Mouse (Mus musculus) ES-Bruce4 (cell line): Measurements from ENCODE around the gene Fbrs. TPM values are rescaled to one million over a fixed set of nuclear protein-coding genes. Genes with fewer than 3 reads are reported as not detected.

ENCODE experiments used
- H3K27ac ChIP-seq: 2 replicates; pipeline ENCODE4 v1.5.1; 2012; ENCODE audit warnings: low read length, inconsistent platforms; ENCODE audit not compliant: insufficient read depth
- H3K27me3 ChIP-seq: 2 replicates; pipeline ENCODE4 v1.6.1; 2012; ENCODE audit warnings: mild to moderate bottlenecking, low read length, inconsistent platforms; ENCODE audit not compliant: control insufficient read depth, poor library complexity, insufficient read depth, severe bottlenecking
- H3K36me3 ChIP-seq: 2 replicates; pipeline ENCODE4 v1.6.1; 2012; ENCODE audit warnings: inconsistent platforms, mild to moderate bottlenecking, low read length, moderate library complexity; ENCODE audit not compliant: control insufficient read depth, poor library complexity, insufficient read depth, severe bottlenecking
- H3K4me1 ChIP-seq: one replicate; pipeline ENCODE4 v1.8.1; 2011; ENCODE audit warnings: low read length; ENCODE audit not compliant: control insufficient read depth, insufficient read depth
- H3K4me3 ChIP-seq: 2 replicates; pipeline ENCODE4 v1.5.1; 2011; ENCODE audit warnings: low read depth, mild to moderate bottlenecking, low read length
- H3K9ac ChIP-seq: 2 replicates; pipeline ENCODE4 v1.6.1; 2012; ENCODE audit warnings: low read depth, mild to moderate bottlenecking, inconsistent platforms; ENCODE audit not compliant: poor library complexity, severe bottlenecking
- H3K9me3 ChIP-seq: replicated peaks from 2 replicates; pipeline ENCODE4 v1.6.1; 2012; ENCODE audit warnings: mild to moderate bottlenecking, low read length, inconsistent platforms; ENCODE audit not compliant: control insufficient read depth, poor library complexity, insufficient read depth, severe bottlenecking
- CTCF ChIP-seq: IDR thresholded peaks from one replicate; pipeline ENCODE4 v1.8.1; 2011; ENCODE audit warnings: low read depth, low read length
- EP300 ChIP-seq: IDR thresholded peaks from 2 replicates; pipeline ENCODE4 v1.6.1; 2011; ENCODE audit warnings: low read depth, low read length; ENCODE audit not compliant: insufficient read depth
- POLR2A ChIP-seq: IDR thresholded peaks from one replicate; pipeline ENCODE4 v1.8.1; 2011; ENCODE audit warnings: low read length; ENCODE audit not compliant: insufficient read depth
- polyA plus RNA-seq: library from polyadenylated mRNA; stranded (reverse); fragments of >200 nt; gene quantifications from 2 replicates; pipeline ENCODE4 v1.2.4, GENCODE M21; 2011; ENCODE audit warnings: low read depth; ENCODE audit not compliant: missing spikeins, insufficient read depth, insufficient read length

Fbrs gene
- polyA plus RNA-seq, 1 experiment = 21.8 TPM

DNA sequence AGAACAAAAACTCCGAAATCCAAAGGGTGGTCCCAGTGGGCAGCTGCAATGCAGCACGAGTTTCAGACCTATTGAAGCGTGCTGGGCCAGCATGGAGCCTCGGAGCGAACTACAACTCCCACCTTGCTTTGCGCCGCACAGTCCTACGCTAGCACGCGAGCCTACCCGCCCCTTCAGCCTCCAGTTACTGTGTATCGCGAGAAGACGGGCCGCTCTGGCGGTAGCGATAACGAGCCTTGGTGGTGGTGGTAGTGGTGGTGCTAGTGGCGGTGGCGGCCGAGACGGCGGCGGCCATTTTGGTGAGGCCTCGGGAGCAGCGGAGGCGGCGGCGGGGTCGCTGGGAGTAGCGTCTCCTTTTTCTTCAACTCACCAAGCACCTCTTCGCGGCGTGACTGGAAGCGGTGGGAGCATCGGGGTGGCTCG, 32.8 kb downstream of the Fbrs start, which contains the start of gene Srcap:
Gene Srcap (plus strand): TSS at position 176 of the 423 bp plus-strand sequence.
- H3K4me3 ChIP-seq = peak within 1 kb of the TSS; percentile 65
- H3K36me3 ChIP-seq = peaks cover 10% of the 10 kb centered on the region
- H3K9ac ChIP-seq = peak within 1 kb of the TSS; percentile 85
- no peaks in the 10 kb centered on the region for H3K27me3 ChIP-seq
- no peaks in the 10 kb centered on the region for H3K9me3 ChIP-seq
- H3K4me1 ChIP-seq = peaks cover 2% of the 10 kb centered on the region
- H3K27ac ChIP-seq = peak within 1 kb of the TSS; percentile 76
- TF ChIP-seq CTCF (no peak), EP300 (peak; percentile 49; the same call in 1 of the 2 replicates), POLR2A (peak; percentile 83)

DNA sequence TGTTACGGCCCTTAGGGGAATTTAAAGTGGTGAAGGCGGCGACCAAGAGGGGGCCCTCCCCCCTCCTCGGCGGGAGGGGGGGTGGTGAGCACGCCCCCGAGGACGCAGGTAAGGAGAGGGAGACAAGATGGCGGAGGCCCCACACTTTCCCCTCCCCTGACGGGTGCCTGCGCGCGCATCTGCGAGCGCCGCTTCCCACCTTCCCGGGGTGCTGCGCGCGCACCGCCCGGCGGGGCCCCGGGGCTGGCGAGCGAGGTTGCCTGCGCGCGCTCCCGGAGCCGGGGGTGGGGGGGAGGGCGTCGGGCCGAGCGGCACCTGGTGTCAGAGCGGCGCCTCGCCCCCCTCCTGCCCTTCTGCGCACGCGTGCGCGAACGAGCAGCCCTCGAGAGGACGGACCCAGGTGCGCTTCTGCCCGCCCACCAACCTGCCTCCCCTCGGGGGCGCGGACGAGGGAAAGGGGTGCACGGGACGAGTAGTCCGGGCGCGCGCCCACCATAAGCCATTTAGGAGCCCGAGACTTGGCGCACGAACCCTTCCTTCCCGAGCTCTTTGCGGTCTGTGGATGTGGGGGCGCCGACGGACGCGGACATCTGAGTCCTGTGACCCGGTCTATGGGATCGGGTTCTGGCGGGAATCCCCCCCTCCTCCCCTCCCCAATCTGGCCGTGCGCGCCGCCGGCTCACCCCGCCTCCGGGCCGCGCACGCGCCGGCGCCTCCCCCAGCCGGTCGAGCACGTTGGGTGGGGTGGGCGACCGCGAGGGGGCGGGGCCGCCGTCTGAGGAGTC, 33.4 kb downstream of the Fbrs start:
- TF ChIP-seq EP300 = 0 out of 2 replicates have a peak, but pooled peaks have one; percentile 3
- no peak for TF ChIP-seq CTCF
- TF ChIP-seq POLR2A = no peak

DNA sequence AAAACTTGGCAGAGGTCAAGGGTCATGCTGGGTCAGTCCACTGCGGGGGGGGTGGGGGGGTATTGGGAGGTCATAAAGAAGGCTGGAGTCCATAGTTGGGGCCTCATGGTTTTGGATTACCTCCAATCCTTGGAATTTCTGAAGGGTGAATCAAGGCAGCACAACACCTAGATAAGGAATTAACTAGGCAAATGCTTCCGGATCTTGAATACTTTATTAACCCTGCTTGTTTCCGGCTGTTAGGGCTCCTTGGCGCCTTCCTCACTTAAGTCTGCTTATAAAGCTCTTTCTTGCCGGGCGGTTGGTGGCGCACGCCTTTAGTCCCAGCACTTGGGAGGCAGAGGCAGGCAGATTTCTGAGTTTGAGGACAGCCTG, 34.0 kb downstream of the Fbrs start:
- Histone ChIP-seq H3K27me3 (no peaks in the 10 kb centered on the region), H3K9me3 (no peaks in the 10 kb centered on the region), H3K9ac (peak overlapping the region; percentile 85), H3K27ac (peak overlapping the region; percentile 70), H3K36me3 (peaks cover 21% of the 10 kb centered on the region), H3K4me1 (peaks cover 2% of the 10 kb centered on the region), H3K4me3 (peak overlapping the region; percentile 61)
- no peak for TF ChIP-seq EP300
- TF ChIP-seq POLR2A = no peak
- no peak for TF ChIP-seq CTCF

More for the DNA sequence above, 33.4 kb downstream of the Fbrs start:
- Histone ChIP-seq H3K27ac (peak overlapping the region; percentile 76), H3K36me3 (peaks cover 16% of the 10 kb centered on the region), H3K27me3 (no peaks in the 10 kb centered on the region), H3K4me3 (peak overlapping the region; percentile 65), H3K4me1 (peaks cover 2% of the 10 kb centered on the region), H3K9ac (peak overlapping the region; percentile 85), H3K9me3 (no peaks in the 10 kb centered on the region)

DNA sequence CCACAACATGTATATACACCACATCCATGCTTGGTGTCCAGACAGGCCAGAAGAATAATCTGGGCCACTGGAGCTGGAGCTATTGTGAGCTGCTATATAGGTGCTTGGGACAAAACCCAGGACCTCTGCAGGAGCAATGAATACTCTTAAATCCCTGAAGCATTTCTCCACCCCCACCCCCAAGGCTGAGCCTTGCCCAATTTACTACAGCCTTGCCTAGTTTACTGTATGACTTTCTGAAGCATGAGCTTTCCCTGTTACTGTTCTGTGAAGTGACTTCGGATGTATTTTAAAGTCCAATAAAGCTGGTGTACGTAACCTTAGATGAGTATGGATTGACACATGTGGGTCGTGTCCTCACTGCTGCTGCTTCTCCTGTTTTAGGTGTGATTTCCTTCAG, 34.8 kb downstream of the Fbrs start:
- TF ChIP-seq EP300 = no peak
- TF ChIP-seq CTCF = no peak
- TF ChIP-seq POLR2A = no peak
- no peaks in the 10 kb centered on the region for H3K27me3 ChIP-seq
- H3K4me1 ChIP-seq = peaks cover 2% of the 10 kb centered on the region
- peak overlapping the region; percentile 47 for H3K4me3 ChIP-seq
- H3K27ac ChIP-seq = peak overlapping the region; percentile 70
- no peaks in the 10 kb centered on the region for H3K9me3 ChIP-seq
- peak overlapping the region; percentile 85 for H3K9ac ChIP-seq
- H3K36me3 ChIP-seq = peaks cover 21% of the 10 kb centered on the region

DNA sequence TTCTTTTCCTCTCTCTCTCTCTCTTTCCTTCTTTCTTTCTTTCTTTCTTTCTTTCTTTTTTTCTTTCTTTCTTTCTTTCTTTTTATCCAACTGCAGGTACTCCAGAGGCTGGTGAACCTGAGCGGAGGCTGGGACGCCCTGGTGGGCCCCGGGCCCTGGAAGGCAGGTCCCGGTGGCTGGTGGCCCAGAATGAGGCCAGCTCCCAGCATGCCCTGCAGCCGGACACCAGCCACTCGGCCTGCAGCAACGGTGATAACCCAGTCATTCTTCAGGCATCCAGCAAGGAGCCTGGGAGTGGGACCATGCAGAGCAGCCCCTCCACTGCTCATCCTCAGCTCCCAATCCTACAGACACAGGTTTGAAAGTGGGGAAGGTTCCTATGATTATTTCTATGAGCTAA, 36.8 kb downstream of the Fbrs start:
- no peaks in the 10 kb centered on the region for H3K9me3 ChIP-seq
- H3K4me1 ChIP-seq = peaks cover 2% of the 10 kb centered on the region
- no peak overlapping the region for H3K27ac ChIP-seq
- H3K4me3 ChIP-seq = no peak overlapping the region
- no peaks in the 10 kb centered on the region for H3K27me3 ChIP-seq
- H3K9ac ChIP-seq = 0 out of 2 replicates have a peak overlapping the region, but pooled peaks have one; percentile 9
- TF ChIP-seq CTCF = no peak
- TF ChIP-seq EP300 = no peak
- TF ChIP-seq POLR2A = no peak
- peaks cover 36% of the 10 kb centered on the region for H3K36me3 ChIP-seq

DNA sequence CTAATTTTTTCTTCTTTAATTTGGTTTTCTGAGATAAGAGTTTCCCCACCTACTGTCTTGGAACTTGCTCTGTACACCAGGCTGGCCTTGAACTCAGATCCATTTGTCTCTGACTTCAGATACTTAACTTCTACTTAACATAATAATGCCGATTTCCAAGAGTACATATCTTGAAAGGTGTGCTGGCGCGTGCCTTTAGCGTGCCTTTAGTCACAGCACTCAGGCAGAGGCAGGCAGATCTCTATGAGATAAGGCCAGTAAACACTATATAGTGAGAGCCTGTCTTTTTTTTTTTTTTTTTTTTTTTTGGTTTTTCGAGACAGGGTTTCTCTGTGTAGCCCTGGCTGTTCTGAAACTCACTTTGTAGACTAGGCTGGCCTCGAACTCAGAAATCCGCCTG, 37.3 kb downstream of the Fbrs start:
- Histone ChIP-seq H3K27me3 (no peaks in the 10 kb centered on the region), H3K36me3 (peaks cover 41% of the 10 kb centered on the region)
- TF ChIP-seq EP300 (no peak), POLR2A (no peak), CTCF (no peak)

More for the DNA sequence above, 37.3 kb downstream of the Fbrs start:
- no peak overlapping the region for H3K27ac ChIP-seq
- H3K9ac ChIP-seq = no peak overlapping the region
- H3K4me3 ChIP-seq = no peak overlapping the region
- H3K4me1 ChIP-seq = peaks cover 2% of the 10 kb centered on the region
- no peaks in the 10 kb centered on the region for H3K9me3 ChIP-seq
